Mouse (Mus musculus): ENCODE results near the gene Noto.

GRCm38 (mm10) chr6:85465381-85465780 is 41.7 kb downstream of the Noto start:
- TF ChIP-seq CTCF (IDR thresholded peaks at IDR 0.05; ENCODE audit: low read depth, low read length) (no peak), POLR2A (IDR thresholded peaks at IDR 0.05; ENCODE audit: borderline replicate concordance, low read depth, low read length) (no peak)
